In genomic region chr2:115090430-115091175, GRCm38 (mm10) we compare ENCODE assay signal across 14 mouse cellular contexts.
DNase-seq lines count a peak whose midpoint lies in the region; ATAC-seq and TF ChIP-seq lines count a peak whose summit lies in the region.
"Had no signal": no experiment of that assay in that cellular context is flagged by ENCODE, and none has a peak within 500 bp of the region (broad histone marks: within the 10 kb centered on the region; RNA-seq: fewer than 3 reads in every experiment).

No protein-coding gene starts in this region.

- peak; percentile 68 for ATAC-seq in lung, embryonic 14.5 days (ENCODE audit: insufficient read depth)
- ATAC-seq in limb, embryonic 15.5 days (ENCODE audit: insufficient number of reproducible peaks, low FRiP score, low TSS enrichment, low read depth) = peak; percentile 44; the same call in 1 of the 2 replicates

- DNase-seq in embryo, embryonic 10 days (ENCODE audit: low spot score) = peak; percentile 24
- DNase-seq in embryo, embryonic 9.5 days (ENCODE audit: extremely low spot score) = no peak
- DNase-seq in lung, embryonic 14.5 days = peak; percentile 45
- DNase-seq in lung, adult 2 months = no peak
- DNase-seq in kidney, adult 11 months = peak; percentile 19
- no peak for DNase-seq in layer of hippocampus, adult 9-10 months (ENCODE audit: low spot score)
- DNase-seq in heart, adult 2 months = no peak
- DNase-seq: adrenal gland, postnatal 14 days; cerebellum, adult 11 months; layer of hippocampus, adult 9-11 months had no signal

- no peaks in the 10 kb centered on the region for H3K27me3 ChIP-seq in lung, embryonic 14.5 days (ENCODE audit: insufficient read depth, low read length)
- H3K27me3 ChIP-seq in limb, embryonic 15.5 days = peaks cover 2% of the 10 kb centered on the region; the same call in 1 of the 2 replicates
- H3K27me3 ChIP-seq in heart, adult 2 months (ENCODE audit: control insufficient read depth, insufficient read depth, low read length) = no peaks in the 10 kb centered on the region
- H3K27me3 ChIP-seq: heart, embryonic 15.5 days; liver, embryonic 15.5 days; megakaryocyte, embryonic 14.5 days had no signal

- no peak for TF ChIP-seq POLR2A in lung, adult 2 months (IDR thresholded peaks at IDR 0.05; ENCODE audit: borderline replicate concordance, extremely low read depth, low read depth, low read length)
- TF ChIP-seq POLR2A in heart, adult 2 months (IDR thresholded peaks at IDR 0.05; ENCODE audit: insufficient read depth, low read depth, low read length) = no peak

- no peak for TF ChIP-seq EP300 in heart, adult 2 months (IDR thresholded peaks at IDR 0.05; ENCODE audit: insufficient read depth, low read depth, low read length)

- H3K4me1 ChIP-seq in lung, embryonic 14.5 days (ENCODE audit: insufficient read depth) = peaks cover 3% of the 10 kb centered on the region; the same call in 1 of the 2 replicates
- H3K4me1 ChIP-seq in lung, adult 2 months (ENCODE audit: control insufficient read depth, insufficient read depth, low read length) = no peaks in the 10 kb centered on the region
- peaks cover 5% of the 10 kb centered on the region; the same call in 1 of the 2 replicates for H3K4me1 ChIP-seq in limb, embryonic 15.5 days
- peaks cover 2% of the 10 kb centered on the region; the same call in 1 of the 2 replicates for H3K4me1 ChIP-seq in heart, adult 2 months (ENCODE audit: control insufficient read depth, insufficient read depth, low read length)
- H3K4me1 ChIP-seq: heart, embryonic 15.5 days; liver, embryonic 15.5 days; megakaryocyte, embryonic 14.5 days had no signal

- no peak overlapping the region for H3K9ac ChIP-seq in lung, embryonic 14.5 days
- H3K9ac ChIP-seq in limb, embryonic 15.5 days = no peak overlapping the region
- H3K9ac ChIP-seq in heart, adult 2 months (ENCODE audit: low read depth, low read length) = no peak overlapping the region
- H3K9ac ChIP-seq: heart, embryonic 15.5 days; liver, embryonic 15.5 days had no signal

- no peaks in the 10 kb centered on the region for H3K79me2 ChIP-seq in heart, adult 2 months (replicated peaks; ENCODE audit: control insufficient read depth, insufficient read depth, low read length)

- no peaks in the 10 kb centered on the region for H3K36me3 ChIP-seq in lung, embryonic 14.5 days (ENCODE audit: insufficient read depth)
- H3K36me3 ChIP-seq in limb, embryonic 15.5 days = no peaks in the 10 kb centered on the region
- H3K36me3 ChIP-seq in heart, adult 2 months (ENCODE audit: control insufficient read depth, insufficient read depth, low read length) = no peaks in the 10 kb centered on the region
- H3K36me3 ChIP-seq: heart, embryonic 15.5 days; liver, embryonic 15.5 days had no signal

- no peak overlapping the region for H3K27ac ChIP-seq in lung, embryonic 14.5 days (ENCODE audit: low read depth)
- H3K27ac ChIP-seq in limb, embryonic 15.5 days = 0 out of 2 replicates have a peak overlapping the region, but pooled peaks have one; percentile 11
- H3K27ac ChIP-seq in heart, adult 2 months = no peak overlapping the region
- H3K27ac ChIP-seq: heart, embryonic 15.5 days; liver, embryonic 15.5 days had no signal

- 36% methylated on average over 12 of the region's 12 CpGs for WGBS in lung, embryonic 14.5 days
- WGBS in lung, adult 2 months = 47% methylated on average over 12 of the region's 12 CpGs
- WGBS in limb, embryonic 15.5 days = 22% methylated on average over 12 of the region's 12 CpGs
- 34% methylated on average over 12 of the region's 12 CpGs for WGBS in heart, adult 2 months

- intact Hi-C loops in heart, adult 2 months (cut with DNase I) = no loop called here

- TF ChIP-seq CTCF in lung, embryonic 14.5 days (IDR thresholded peaks at IDR 0.05; ENCODE audit: low read depth) = no peak
- TF ChIP-seq CTCF in lung, adult 2 months (IDR thresholded peaks at IDR 0.05; ENCODE audit: insufficient read depth, low read length) = no peak
- no peak for TF ChIP-seq CTCF in heart, adult 2 months (IDR thresholded peaks at IDR 0.05)

- no peaks in the 10 kb centered on the region for H3K9me3 ChIP-seq in lung, embryonic 14.5 days (ENCODE audit: low read depth, low read length)
- H3K9me3 ChIP-seq in limb, embryonic 15.5 days = no peaks in the 10 kb centered on the region
- H3K9me3 ChIP-seq: heart, embryonic 15.5 days; liver, embryonic 15.5 days had no signal

- H3K4me2 ChIP-seq in lung, embryonic 14.5 days = peak overlapping the region; percentile 21; the same call in 1 of the 2 replicates
- H3K4me2 ChIP-seq in limb, embryonic 15.5 days = 0 out of 2 replicates have a peak overlapping the region, but pooled peaks have one; percentile 10
- H3K4me2 ChIP-seq: heart, embryonic 15.5 days; liver, embryonic 15.5 days had no signal

- no peak overlapping the region for H3K4me3 ChIP-seq in lung, embryonic 14.5 days (ENCODE audit: low read depth, low read length)
- H3K4me3 ChIP-seq in lung, adult 2 months (replicated peaks; ENCODE audit: extremely low read depth, low read depth, low read length) = no peak overlapping the region
- H3K4me3 ChIP-seq in limb, embryonic 15.5 days = no peak overlapping the region
- no peak overlapping the region for H3K4me3 ChIP-seq in heart, adult 2 months
- H3K4me3 ChIP-seq: heart, embryonic 15.5 days; liver, embryonic 15.5 days; megakaryocyte, embryonic 14.5 days had no signal

Comparison
In these comparisons a context has a peak if more than half of its experiments do, and no peak if none do; other contexts are left out.
1. DNase-seq: peak in embryo, embryonic 10 days (single experiment), lung, embryonic 14.5 days (single experiment) and kidney, adult 11 months (single experiment); none in embryo, embryonic 9.5 days (single experiment), lung, adult 2 months (single experiment), layer of hippocampus, adult 9-10 months (single experiment) and heart, adult 2 months (0 of 2).